ENCODE assay signal across 11 mouse cellular contexts in the genomic region with DNA sequence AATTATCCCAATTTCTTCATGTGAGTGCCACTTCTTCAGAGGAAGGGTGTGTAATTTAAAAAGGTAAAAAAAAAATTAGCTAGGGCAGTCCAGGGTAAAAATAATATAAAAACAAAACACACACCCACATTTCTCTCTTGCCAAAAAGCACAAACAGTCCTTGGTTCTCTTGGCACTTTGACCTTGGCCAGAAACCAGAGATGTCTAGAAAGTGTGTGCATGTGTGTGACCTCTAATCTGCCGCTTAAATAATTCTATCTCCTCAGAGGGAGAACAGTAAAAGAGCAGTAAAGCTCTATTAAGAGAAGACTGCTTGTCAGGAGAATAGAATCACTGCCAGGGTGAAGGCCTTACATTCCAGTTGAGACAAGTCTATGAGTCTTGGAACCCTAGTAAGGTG. TPM values are rescaled to one million over a fixed set of nuclear protein-coding genes. Genes with fewer than 3 reads are reported as not detected.
"Had no signal": no experiment of that assay in that cellular context is flagged by ENCODE, and none has a peak within 500 bp of the region (broad histone marks: within the 10 kb centered on the region; RNA-seq: fewer than 3 reads in every experiment).

No protein-coding gene starts in this region.

- DNase-seq: kidney, adult 18-20 months; kidney, postnatal 10 days; layer of hippocampus, postnatal 36 days; lung, adult 18-20 months; lung, postnatal 10 days; lung, postnatal 36 days; right cerebral cortex, adult 18-20 months; right cerebral cortex, postnatal 14 days; right cerebral cortex, postnatal 4 days; thymus, postnatal 25 days had no signal

RNA-seq across cellular contexts. Expression of a gene that starts 27.4 kb away (rescaled TPM):
- total RNA-seq: monocyte, adult 5-6 weeks had no signal
